Mouse (Mus musculus): ENCODE results near the gene Akr1a1. TPM values are rescaled to one million over a fixed set of nuclear protein-coding genes. Genes with fewer than 3 reads are reported as not detected.
"Not testable (repeated sequence)": the region's sequence is repeated elsewhere in the genome, so short reads cannot be mapped to it uniquely, and the experiment has no call there.

The Akr1a1 gene
- 644 and 663 TPM in 2 replicates for polyA plus RNA-seq (2016; fragmentation: Nextera tagmentation; extraction: Ambion mirVana)

- no peaks in the 10 kb centered on the region for H3K9me3 ChIP-seq
These were observed at the start of gene Akr1a1 for GRCm38 (mm10) chr4:116650924-116651796. Gene Akr1a1 (minus strand): TSS chr4:116651680.

DNA sequence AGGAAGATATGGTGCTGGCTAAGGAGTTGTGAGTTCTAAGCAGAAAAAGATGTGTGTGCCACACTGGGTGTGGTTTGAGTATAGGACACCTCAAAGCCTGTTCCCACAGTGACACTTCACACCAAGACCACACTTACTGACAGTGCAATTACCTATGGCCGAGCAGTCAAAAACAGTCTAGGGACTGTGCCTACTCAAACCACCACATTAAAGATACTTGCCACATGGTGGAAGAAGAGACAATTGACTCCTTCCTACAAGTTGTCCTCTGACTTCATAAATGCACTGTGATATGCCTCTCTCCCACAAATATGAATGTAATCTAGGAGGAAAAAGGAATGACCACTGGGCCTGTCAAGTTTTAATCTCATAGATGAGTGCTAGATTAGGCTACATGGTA, 49.5 kb upstream of the Akr1a1 start:
- Histone ChIP-seq H3K4me1 (no peaks in the 10 kb centered on the region), H3K9me3 (no peaks in the 10 kb centered on the region), H3K36me3 (replicated peaks) (peaks cover 88% of the 10 kb centered on the region), H3K27me3 (replicated peaks; ENCODE audit: low read depth, poor library complexity, severe bottlenecking) (no peaks in the 10 kb centered on the region), H3K4me3 (no peak overlapping the region), H3K27ac (replicated peaks) (no peak overlapping the region)
- DNase-seq (ENCODE audit: low spot score) = no peak
- WGBS = 88% methylated on average over 1 of the region's 1 CpGs

More at GRCm38 (mm10) chr4:116650924-116651796, at the start of gene Akr1a1:
- peak; percentile 94 for DNase-seq (ENCODE audit: low spot score)
- Histone ChIP-seq H3K27me3 (replicated peaks; ENCODE audit: low read depth, poor library complexity, severe bottlenecking) (no peaks in the 10 kb centered on the region), H3K4me1 (peaks cover 35% of the 10 kb centered on the region), H3K4me3 (peak within 1 kb of the TSS; percentile 74), H3K36me3 (replicated peaks) (peaks cover 41% of the 10 kb centered on the region), H3K27ac (replicated peaks) (peak within 1 kb of the TSS; percentile 94)
- under 1% methylated on average over 39 of the region's 39 CpGs for WGBS

DNA sequence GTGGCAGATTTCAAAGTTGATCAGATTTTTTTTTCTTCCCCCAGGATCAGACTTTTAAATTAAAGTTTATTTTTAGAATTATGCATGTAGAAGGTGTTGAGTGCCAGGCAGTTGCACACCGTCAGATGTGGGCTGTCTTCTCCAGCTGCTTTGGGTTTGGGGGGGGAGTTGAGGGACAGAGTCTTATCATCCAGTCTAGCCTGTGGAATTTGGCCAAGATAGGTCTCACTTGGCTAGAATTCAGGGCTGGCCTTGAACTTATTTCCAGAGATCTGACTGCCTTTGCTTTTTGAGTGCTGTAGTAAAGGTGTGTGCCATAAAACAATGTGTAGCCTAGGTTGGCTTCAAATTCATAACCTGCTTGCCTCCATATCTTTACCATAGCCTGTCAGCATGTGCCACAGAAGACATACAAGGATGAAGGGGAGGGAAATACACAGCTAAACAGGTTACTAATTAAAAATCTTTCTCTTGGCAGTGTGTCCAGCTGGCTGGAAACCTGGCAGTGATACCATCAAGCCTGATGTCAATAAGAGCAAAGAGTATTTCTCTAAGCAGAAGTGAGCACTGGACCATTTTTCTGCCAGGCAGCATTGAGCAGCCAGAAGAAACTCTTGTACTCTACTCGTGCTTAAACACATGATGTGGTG, 47.3 kb upstream of the Akr1a1 start:
- DNase-seq (ENCODE audit: low spot score) = no peak
- Histone ChIP-seq H3K36me3 (replicated peaks) (peaks cover 94% of the 10 kb centered on the region), H3K4me3 (no peak overlapping the region), H3K9me3 (no peaks in the 10 kb centered on the region), H3K27ac (replicated peaks) (no peak overlapping the region), H3K4me1 (no peaks in the 10 kb centered on the region), H3K27me3 (replicated peaks; ENCODE audit: low read depth, poor library complexity, severe bottlenecking) (no peaks in the 10 kb centered on the region)
- WGBS = 93% methylated on average over 2 of the region's 2 CpGs

- H3K9me3 ChIP-seq = no peaks in the 10 kb centered on the region
- no peak overlapping the region for H3K27ac ChIP-seq (replicated peaks)
- WGBS = 66% methylated on average over 2 of the region's 2 CpGs
- no peak overlapping the region for H3K4me3 ChIP-seq
- DNase-seq (ENCODE audit: low spot score) = no peak
- no peaks in the 10 kb centered on the region for H3K27me3 ChIP-seq (replicated peaks; ENCODE audit: low read depth, poor library complexity, severe bottlenecking)
- no peaks in the 10 kb centered on the region for H3K4me1 ChIP-seq
- peaks cover 100% of the 10 kb centered on the region for H3K36me3 ChIP-seq (replicated peaks)
These were observed 42.3 kb upstream of the Akr1a1 start for GRCm38 (mm10) chr4:116693785-116694184.

GRCm38 (mm10) chr4:116692146-116692545, 40.7 kb upstream of the Akr1a1 start:
- WGBS = 89% methylated on average over 2 of the region's 2 CpGs
- H3K9me3 ChIP-seq = no peaks in the 10 kb centered on the region
- peaks cover 100% of the 10 kb centered on the region for H3K36me3 ChIP-seq (replicated peaks)
- no peak overlapping the region for H3K27ac ChIP-seq (replicated peaks)
- peaks cover 3% of the 10 kb centered on the region for H3K4me1 ChIP-seq
- H3K4me3 ChIP-seq = no peak overlapping the region
- H3K27me3 ChIP-seq (replicated peaks; ENCODE audit: low read depth, poor library complexity, severe bottlenecking) = no peaks in the 10 kb centered on the region
- no peak for DNase-seq (ENCODE audit: low spot score)

DNA sequence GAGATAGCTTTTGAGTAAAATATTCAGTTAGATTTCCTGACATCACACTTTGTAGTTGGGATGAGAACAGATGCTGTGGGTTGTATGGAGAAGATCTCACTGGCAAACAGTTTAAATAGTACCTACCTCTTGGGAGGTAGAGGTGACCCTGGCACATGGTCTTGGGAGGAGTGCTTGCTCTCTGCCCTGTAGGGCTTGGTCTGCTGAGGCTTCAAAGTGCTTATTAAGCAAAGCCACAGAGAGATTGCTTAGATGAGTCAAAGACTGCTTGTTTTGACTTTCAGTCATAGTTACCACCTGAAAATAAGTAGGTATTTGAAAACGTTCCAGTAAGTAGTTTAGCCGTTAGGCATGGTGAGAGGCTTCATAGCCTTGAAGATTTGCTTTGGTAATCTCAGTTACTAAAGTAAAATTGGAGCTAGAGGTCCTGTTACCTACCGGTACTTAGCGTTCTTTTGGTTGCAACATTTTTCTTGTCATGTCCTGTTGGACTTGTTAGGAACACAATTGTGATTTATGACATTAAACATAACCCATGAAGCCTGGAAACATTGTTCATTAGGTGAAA, 37.9 kb upstream of the Akr1a1 start:
- DNase-seq (ENCODE audit: low spot score) = no peak
- Histone ChIP-seq H3K4me3 (no peak overlapping the region), H3K27me3 (replicated peaks; ENCODE audit: low read depth, poor library complexity, severe bottlenecking) (no peaks in the 10 kb centered on the region), H3K27ac (replicated peaks) (no peak overlapping the region), H3K9me3 (no peaks in the 10 kb centered on the region), H3K36me3 (replicated peaks) (peaks cover 74% of the 10 kb centered on the region), H3K4me1 (peaks cover 19% of the 10 kb centered on the region)
- whole genome bisulfite sequencing = 92% methylated on average over 4 of the region's 4 CpGs

- DNase-seq (ENCODE audit: low spot score) = no peak
- H3K27ac ChIP-seq (replicated peaks) = no peak overlapping the region
- H3K36me3 ChIP-seq (replicated peaks) = peaks cover 51% of the 10 kb centered on the region
- no peaks in the 10 kb centered on the region for H3K9me3 ChIP-seq
- H3K27me3 ChIP-seq (replicated peaks; ENCODE audit: low read depth, poor library complexity, severe bottlenecking) = no peaks in the 10 kb centered on the region
- peaks cover 19% of the 10 kb centered on the region for H3K4me1 ChIP-seq
- H3K4me3 ChIP-seq = peak overlapping the region; percentile 80
- WGBS = 64% methylated on average over 1 of the region's 1 CpGs
These were observed 35.6 kb upstream of the Akr1a1 start for GRCm38 (mm10) chr4:116687041-116687440.

DNA sequence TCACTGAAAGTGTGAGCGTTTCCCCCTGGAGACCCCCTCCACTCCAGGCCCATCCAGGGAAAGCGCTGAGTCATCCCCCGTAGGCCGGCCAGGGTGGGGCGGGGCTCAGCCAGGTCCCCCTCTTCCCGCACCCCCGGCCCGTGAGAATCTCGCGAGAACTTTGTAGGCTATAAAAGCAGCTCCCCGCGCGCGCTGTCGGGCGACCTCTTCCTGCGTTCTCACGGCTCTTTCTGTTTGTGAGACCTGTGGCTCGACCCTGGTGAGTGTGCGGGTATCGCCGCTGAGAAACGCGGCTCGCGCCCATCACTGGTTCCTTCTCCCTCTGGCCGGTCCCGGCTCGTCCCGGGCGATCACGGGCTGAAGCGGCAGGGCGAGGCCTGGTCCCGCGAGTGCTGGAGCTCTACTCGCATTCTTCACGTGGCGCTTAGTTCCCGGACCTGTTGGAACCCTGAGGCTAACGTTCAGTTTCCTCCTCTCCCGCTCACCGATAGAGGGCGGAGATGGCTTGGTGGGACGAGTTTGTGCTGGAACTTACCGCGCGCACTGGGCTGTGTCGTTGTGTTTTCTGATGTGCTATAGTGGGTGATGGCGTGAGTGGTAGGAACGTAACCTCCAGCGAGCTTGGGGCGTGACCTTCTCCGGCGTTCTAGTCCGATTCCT, 34.1 kb upstream of the Akr1a1 start, which contains the start of gene Prdx1:
Prdx1 (plus strand) TSS at position 143 of the 660 bp plus-strand sequence.
- DNase-seq (ENCODE audit: low spot score) = peak; percentile 97
- H3K27ac ChIP-seq (replicated peaks) = peak within 1 kb of the TSS; percentile 96
- under 1% methylated on average over 56 of the region's 56 CpGs for WGBS
- H3K4me1 ChIP-seq = peaks cover 19% of the 10 kb centered on the region
- H3K4me3 ChIP-seq = peak within 1 kb of the TSS; percentile 80
- H3K9me3 ChIP-seq = no peaks in the 10 kb centered on the region
- H3K27me3 ChIP-seq (replicated peaks; ENCODE audit: low read depth, poor library complexity, severe bottlenecking) = no peaks in the 10 kb centered on the region
- peaks cover 35% of the 10 kb centered on the region for H3K36me3 ChIP-seq (replicated peaks)

- Histone ChIP-seq H3K4me3 (peak overlapping the region; percentile 80), H3K36me3 (replicated peaks) (peaks cover 27% of the 10 kb centered on the region), H3K9me3 (no peaks in the 10 kb centered on the region), H3K27ac (replicated peaks) (peak overlapping the region; percentile 96), H3K4me1 (peaks cover 19% of the 10 kb centered on the region), H3K27me3 (replicated peaks; ENCODE audit: low read depth, poor library complexity, severe bottlenecking) (no peaks in the 10 kb centered on the region)
- no peak for DNase-seq (ENCODE audit: low spot score)
- 67% methylated on average over 2 of the region's 2 CpGs for WGBS
These were observed 33.2 kb upstream of the Akr1a1 start for GRCm38 (mm10) chr4:116684665-116685064.

DNA sequence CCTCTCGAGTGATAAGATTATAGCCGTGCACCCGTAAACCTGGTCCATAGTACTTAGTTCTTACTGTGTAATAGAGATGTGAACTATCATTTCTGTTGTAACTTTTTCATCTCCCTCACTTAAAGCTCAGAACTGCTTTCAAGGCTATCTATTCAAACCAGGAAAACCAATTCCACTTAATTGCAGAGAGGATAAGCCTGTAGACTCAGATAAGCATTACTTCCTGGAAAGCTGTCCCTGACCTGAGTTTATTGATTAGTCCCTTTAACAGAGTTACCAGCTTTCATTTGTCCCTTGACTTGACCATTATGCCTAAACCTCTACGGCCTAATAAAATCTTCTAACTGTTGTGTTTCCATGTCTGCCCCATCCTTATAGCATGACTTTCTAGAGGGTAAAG, 32.5 kb upstream of the Akr1a1 start:
- Histone ChIP-seq H3K9me3 (no peaks in the 10 kb centered on the region), H3K27me3 (replicated peaks; ENCODE audit: low read depth, poor library complexity, severe bottlenecking) (no peaks in the 10 kb centered on the region), H3K4me3 (no peak overlapping the region), H3K4me1 (peaks cover 19% of the 10 kb centered on the region), H3K36me3 (replicated peaks) (peaks cover 20% of the 10 kb centered on the region), H3K27ac (replicated peaks) (no peak overlapping the region)
- 92% methylated on average over 4 of the region's 4 CpGs for WGBS
- DNase-seq (ENCODE audit: low spot score) = no peak

DNA sequence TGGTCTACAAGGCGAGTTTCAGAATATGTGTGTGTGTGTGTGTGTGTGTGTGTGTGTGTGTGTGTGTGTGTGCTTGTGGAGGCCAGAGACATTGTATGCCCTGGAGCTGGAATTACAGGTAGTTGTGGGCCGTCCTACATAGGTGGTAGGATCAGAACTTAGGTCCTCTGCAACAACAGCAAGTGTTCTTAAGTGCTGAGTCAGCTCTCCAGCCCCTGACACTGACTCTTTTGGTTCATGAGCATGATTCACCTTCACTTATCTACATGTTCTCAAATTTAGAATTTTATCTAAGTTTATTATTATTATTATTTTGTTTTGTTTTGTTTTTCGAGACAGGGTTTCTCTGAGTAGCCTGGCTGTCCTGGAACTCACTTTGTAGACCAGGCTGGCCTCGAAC, 29.0 kb upstream of the Akr1a1 start:
- not testable (repeated sequence) for H3K4me3 ChIP-seq; H3K27me3 ChIP-seq (replicated peaks; ENCODE audit: low read depth, poor library complexity, severe bottlenecking); H3K27ac ChIP-seq (replicated peaks); H3K4me1 ChIP-seq; DNase-seq (ENCODE audit: low spot score); H3K9me3 ChIP-seq; H3K36me3 ChIP-seq (replicated peaks)
- 92% methylated on average over 4 of the region's 4 CpGs for WGBS

GRCm38 (mm10) chr4:116679141-116679540, 27.7 kb upstream of the Akr1a1 start:
- Histone ChIP-seq H3K4me1 (no peaks in the 10 kb centered on the region), H3K4me3 (no peak overlapping the region), H3K27ac (replicated peaks) (no peak overlapping the region), H3K9me3 (no peaks in the 10 kb centered on the region), H3K36me3 (replicated peaks) (no peaks in the 10 kb centered on the region), H3K27me3 (replicated peaks; ENCODE audit: low read depth, poor library complexity, severe bottlenecking) (no peaks in the 10 kb centered on the region; the same call in 1 of the 2 replicates)
- WGBS = 74% methylated on average over 5 of the region's 5 CpGs
- no peak for DNase-seq (ENCODE audit: low spot score)

Data from embryonic facial prominence, embryonic 10.5 days (tissue).